Mouse (Mus musculus) inflammation-experienced regulatory T-cells, adult 16 weeks (primary cell): ENCODE results near the gene Tmem52. TPM values are rescaled to one million over a fixed set of nuclear protein-coding genes. Genes with fewer than 3 reads are reported as not detected.

Source experiments
- polyA plus RNA-seq: library from polyadenylated mRNA; unstranded; fragments of 100-300 nt; shearing (Covaris generic); gene quantifications from one replicate; pipeline ENCODE4 v1.2.1, GENCODE M21; 2017

Gene Tmem52
- polyA plus RNA-seq: not detected

GRCm38 (mm10) chr4:155468952-155469351 lies at the start of gene Tmem52:
Tmem52 (plus strand) TSS chr4:155469114.

GRCm38 (mm10) chr4:155490990-155491504 lies 22.1 kb downstream of the Tmem52 start, which contains the start of gene Gnb1:
Gnb1 (plus strand) TSS chr4:155491361.

Other genes starting within 250 kb of the Tmem52 start
- 12.4 TPM for gene Ski, start 246.5 kb upstream of the Tmem52 start, polyA plus RNA-seq
- 136 TPM for gene Faap20, start 219.3 kb upstream of the Tmem52 start, polyA plus RNA-seq
- gene Prkcz, start 107.8 kb upstream of the Tmem52 start, polyA plus RNA-seq: 39.6 TPM
- 0.82 TPM for gene Gabrd, start 71.0 kb upstream of the Tmem52 start, polyA plus RNA-seq
- gene Cfap74, start 59.9 kb upstream of the Tmem52 start, polyA plus RNA-seq: 4.3 TPM
- gene Gnb1, start 22.2 kb downstream of the Tmem52 start, polyA plus RNA-seq: 20.8 TPM
- gene Nadk, start 93.3 kb downstream of the Tmem52 start, polyA plus RNA-seq: 166 TPM
- gene Slc35e2, start 132.3 kb downstream of the Tmem52 start, polyA plus RNA-seq: 16.2 TPM
- 145 TPM for gene Cdk11b, start 155.7 kb downstream of the Tmem52 start, polyA plus RNA-seq
- gene Gm10563, start 176.3 kb downstream of the Tmem52 start, polyA plus RNA-seq: not detected
- gene Mmp23, start 184.3 kb downstream of the Tmem52 start, polyA plus RNA-seq: 0.56 TPM
- gene Mib2, start 200.1 kb downstream of the Tmem52 start, polyA plus RNA-seq: 53.7 TPM
- 0.62 TPM for gene Fndc10, start 225.2 kb downstream of the Tmem52 start, polyA plus RNA-seq
- gene Ssu72, start 235.7 kb downstream of the Tmem52 start, polyA plus RNA-seq: 157 TPM